Mouse (Mus musculus) adipose tissue, adult 10 weeks (tissue): Measurements from ENCODE around the gene Clec12b. TPM values are rescaled to one million over a fixed set of nuclear protein-coding genes. Genes with fewer than 3 reads are reported as not detected.

Source experiments
- polyA plus RNA-seq: library from polyadenylated mRNA; stranded (reverse); fragments of 350-450 nt; fragmentation: Illumina TruSeq; extraction: RNeasy Lipid Tissue Mini Kit (QIAGEN cat#74804); gene quantifications from one replicate; pipeline ENCODE4 v1.2.3, GENCODE M21; 2014; ENCODE audit warnings: low read depth, low replicate concordance

Gene Clec12b
- 0.55 TPM for polyA plus RNA-seq

DNA sequence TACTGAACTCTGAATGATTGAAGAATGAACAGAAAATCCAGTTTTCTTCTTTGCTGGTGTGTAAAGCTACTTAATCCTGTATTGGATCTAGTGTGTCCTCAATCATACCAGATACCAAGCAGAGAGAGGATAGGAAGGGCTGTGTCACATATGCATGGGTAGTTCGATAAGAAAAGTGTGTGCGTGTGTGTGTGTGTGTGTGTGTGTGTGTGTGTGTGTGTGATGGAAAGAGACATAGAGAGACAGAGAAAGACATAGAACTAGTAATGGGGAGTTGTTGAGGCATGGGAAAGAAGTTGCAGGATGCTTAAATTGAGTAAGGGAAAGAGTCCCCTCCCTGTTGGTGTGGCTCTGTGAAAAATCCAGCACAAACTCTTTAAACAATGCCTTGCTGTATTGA is at the start of gene Clec12b:
Clec12b (minus strand) TSS at position 101 of the 400 bp plus-strand sequence.

DNA sequence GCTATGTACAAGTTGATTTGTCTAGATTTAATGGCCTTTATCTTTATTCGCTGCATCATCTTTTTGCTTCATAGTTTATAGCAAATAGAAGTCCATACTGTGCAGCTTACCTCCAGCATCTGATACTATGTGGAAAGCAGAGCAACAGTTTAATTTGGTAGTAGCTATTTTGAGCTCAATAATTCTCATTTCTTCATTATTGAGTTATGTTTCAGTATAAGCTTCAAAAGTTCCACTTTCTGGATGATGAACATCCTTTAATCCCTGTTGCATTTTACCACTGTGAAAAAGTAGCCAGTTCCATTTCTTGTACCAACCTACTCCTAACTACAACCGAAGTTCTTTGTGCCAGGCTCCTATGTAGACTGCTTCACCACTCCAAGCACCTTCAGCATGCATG is 22.9 kb upstream of the Clec12b start, which contains the start of gene Clec9a:
Clec9a (plus strand) TSS at position 301 of the 400 bp plus-strand sequence.

DNA sequence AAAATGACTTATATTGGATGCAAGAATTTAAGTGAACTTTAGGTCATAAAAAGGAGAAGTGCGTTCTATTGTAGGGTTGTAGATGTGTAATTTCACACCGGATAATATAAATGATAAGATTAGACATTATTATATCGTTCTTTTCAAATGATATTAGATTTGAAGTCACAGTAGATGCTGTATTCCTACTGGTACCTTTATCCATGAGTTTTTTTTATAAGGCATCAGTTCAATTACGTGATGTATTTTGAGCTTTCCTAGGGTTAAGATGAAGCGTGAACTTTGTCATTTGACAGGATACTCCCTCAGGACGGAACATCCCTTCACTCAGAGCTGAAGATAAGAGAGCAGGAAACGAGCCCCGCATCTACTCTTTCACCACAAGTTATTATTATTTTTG is 11.3 kb upstream of the Clec12b start, which contains the start of gene Clec1b:
Clec1b (plus strand) TSS at position 301 of the 400 bp plus-strand sequence.

DNA sequence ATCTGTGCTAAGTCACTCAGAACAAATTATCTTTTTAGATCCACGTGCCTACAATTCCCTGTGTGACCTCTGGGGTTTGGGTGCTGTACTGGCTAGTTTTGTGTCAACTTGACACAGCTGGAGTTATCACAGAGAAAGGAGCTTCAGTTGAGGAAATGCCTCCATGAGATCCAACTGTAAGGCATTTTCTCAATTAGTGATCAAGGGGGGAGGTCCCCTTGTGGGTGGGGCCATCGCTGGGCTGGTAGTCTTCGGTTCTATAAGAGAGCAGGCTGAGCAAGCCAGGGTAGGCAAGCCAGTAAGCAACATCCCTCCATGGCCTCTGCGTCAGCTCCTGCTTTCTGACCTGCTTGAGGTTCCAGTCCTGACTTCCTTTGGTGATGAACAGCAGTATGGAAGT is 43.3 kb downstream of the Clec12b start, which contains the start of gene Clec12a:
Clec12a (plus strand) TSS at position 301 of the 400 bp plus-strand sequence.

DNA sequence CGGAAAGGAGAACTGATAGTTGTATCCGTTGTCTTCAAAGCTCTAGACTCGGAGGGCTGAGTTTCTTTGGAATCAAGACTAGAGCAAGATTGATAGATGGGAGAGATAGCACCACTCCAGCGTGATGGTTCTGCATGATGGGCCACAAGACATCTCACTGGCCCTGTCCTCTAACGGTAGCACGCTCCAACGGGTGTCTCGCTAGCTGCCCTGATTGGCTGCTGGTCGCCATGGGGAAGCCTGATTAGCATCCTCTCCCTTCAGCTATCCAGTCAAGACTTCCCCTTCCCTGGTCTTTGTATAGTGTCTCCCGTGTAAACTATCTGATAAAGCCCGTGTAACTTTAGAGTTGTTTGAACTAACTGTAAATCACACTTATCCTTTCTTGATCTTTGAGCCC is 54.1 kb downstream of the Clec12b start, which contains the start of gene 4922502D21Rik:
4922502D21Rik (minus strand) TSS at position 187 of the 400 bp plus-strand sequence.

Other genes with a start within 250 kb of the Clec12b start
- gene Clec2d, start 205.3 kb downstream of the Clec12b start, polyA plus RNA-seq = 86.9 TPM
- 0.68 TPM for gene Cd69, start 110.4 kb downstream of the Clec12b start, polyA plus RNA-seq
- 20.7 TPM for gene 4922502D21Rik, start 54.1 kb downstream of the Clec12b start, polyA plus RNA-seq
- 6.0 TPM for gene Clec12a, start 43.2 kb downstream of the Clec12b start, polyA plus RNA-seq
- gene Clec1b, start 11.4 kb upstream of the Clec12b start, polyA plus RNA-seq = not detected
- gene Clec9a, start 23.0 kb upstream of the Clec12b start, polyA plus RNA-seq = 2.1 TPM
- 2.6 TPM for gene Clec1a, start 66.1 kb upstream of the Clec12b start, polyA plus RNA-seq
- gene Olr1, start 121.3 kb upstream of the Clec12b start, polyA plus RNA-seq = 0.38 TPM
- not detected for gene Tmem52b, start 126.7 kb upstream of the Clec12b start, polyA plus RNA-seq
- 177 TPM for gene Gabarapl1, start 147.3 kb upstream of the Clec12b start, polyA plus RNA-seq
- gene Klre1, start 192.0 kb upstream of the Clec12b start, polyA plus RNA-seq = 0.68 TPM
- gene Klrd1, start 205.9 kb upstream of the Clec12b start, polyA plus RNA-seq = 2.8 TPM
- gene Klrk1, start 238.0 kb upstream of the Clec12b start, polyA plus RNA-seq = 3.0 TPM